Mouse (Mus musculus) brain, embryonic 14.5 days (tissue): ENCODE measurements around the gene Lrrtm3.

Experiments
- CTCF ChIP-seq: fragments of 200-500 bp; IDR thresholded peaks from 2 replicates; pipeline ENCODE4 v1.5.1; 2012; ENCODE audit warnings: inconsistent platforms, mild to moderate bottlenecking, moderate library complexity, borderline replicate concordance; ENCODE audit not compliant: insufficient read depth, insufficient read length; ENCODE audit errors: extremely low read depth
- POLR2A ChIP-seq: fragments of 200-500 bp; IDR thresholded peaks from 2 replicates; pipeline ENCODE4 v1.6.1; 2012; ENCODE audit warnings: mild to moderate bottlenecking, inconsistent platforms, borderline replicate concordance; ENCODE audit not compliant: poor library complexity, insufficient read depth, insufficient read length, severe bottlenecking; ENCODE audit errors: extremely low read depth

DNA sequence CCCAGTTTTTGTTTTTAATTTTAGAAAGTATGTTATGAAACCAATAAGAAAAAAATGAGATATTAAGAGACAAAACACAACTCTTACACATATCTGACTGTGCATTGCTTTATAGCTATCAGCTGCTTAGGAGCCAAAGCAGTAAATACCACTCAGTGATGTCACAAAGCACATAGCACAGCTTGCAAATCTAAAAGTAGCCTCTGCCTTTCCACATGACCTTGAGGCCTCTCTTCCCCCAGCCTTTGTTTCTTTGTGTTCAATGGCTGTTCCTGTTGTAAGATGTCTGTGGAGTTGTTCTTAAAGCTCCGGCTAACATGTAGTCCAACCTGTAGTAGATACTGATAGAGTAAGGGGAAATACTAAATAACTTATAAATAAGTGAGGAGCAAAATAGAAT, 69.7 kb downstream of the Lrrtm3 start:
- TF ChIP-seq CTCF: no peak
- no peak for TF ChIP-seq POLR2A
